Mouse (Mus musculus): Measurements from ENCODE around the gene Epb41l5.

The Epb41l5 gene

DNA sequence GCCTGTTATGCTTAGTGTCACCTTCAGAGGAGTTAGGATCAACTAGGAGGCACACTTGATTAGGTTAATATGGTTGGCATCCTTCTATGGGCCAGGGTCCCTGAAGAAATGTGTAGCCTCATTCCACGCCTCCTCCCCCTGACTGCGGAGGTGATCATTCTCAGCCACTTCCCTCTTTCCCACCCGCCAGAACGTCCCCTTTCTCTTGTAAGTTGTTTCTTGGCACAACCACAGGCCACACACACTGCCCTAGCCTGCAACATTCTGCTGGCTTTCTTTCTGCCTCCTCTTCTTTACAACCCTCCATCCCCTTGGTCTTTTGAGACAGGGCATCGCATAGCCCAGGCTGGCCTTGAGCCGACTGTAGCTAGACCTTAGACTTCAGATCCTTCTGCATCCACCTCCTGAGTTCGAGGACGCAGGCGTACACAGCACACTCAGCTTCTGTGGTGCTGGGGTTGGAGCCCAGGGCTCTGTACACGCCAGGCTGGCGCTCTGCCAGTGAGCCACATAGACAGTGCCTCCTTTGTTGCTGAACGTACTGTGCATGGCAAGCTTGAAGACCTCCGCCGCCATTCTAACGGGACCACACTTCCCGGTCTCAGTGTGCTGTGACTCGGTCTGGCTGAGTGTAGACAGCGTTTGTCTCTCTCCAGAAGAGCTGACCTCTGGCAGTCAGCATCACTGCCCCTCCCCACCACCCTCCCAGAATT is 115.6 kb downstream of the Epb41l5 start:
- no peak for DNase-seq (ENCODE audit: low read depth, low spot score)

DNA sequence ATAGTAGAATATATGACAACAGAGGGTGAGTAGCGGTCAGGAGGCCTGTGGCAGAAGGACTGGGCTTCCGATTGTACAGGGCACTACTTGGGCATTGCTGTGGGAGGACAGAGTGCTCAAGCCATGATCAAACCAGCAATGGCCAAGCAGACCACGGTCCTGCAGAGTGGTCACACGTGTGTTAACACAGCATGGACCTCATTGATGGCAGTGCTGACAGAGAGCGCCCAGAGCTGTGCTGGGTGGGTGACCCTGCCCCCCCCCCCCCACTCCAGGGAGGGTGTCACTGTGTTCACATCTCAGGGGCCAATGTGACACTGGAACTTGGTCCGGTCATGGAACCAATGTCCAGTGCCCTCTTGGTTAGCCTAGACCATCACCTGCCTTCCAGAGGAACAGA is 116.6 kb downstream of the Epb41l5 start:
- DNase-seq (ENCODE audit: low read depth, low spot score): no peak

DNA sequence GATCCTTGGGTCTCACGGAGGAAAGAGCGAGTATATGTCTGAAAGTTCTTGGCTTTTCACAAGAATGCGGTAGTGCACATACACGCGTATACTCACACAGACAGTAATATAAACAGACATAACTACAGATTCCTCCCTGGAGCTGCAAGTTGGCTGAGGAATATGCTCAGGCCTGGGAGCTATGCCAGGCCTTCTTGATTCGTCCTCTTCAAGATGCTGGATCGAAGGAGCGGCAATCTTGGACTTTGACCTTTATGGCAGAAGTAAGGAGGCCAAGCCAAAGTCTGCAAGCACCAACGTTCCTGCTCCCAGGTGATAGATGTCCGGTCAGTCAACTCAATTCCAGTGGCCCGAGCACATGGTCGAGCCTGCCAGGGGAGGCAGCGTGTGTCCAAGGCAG is 117.9 kb downstream of the Epb41l5 start:
- no peak for DNase-seq (ENCODE audit: low read depth, low spot score)

DNA sequence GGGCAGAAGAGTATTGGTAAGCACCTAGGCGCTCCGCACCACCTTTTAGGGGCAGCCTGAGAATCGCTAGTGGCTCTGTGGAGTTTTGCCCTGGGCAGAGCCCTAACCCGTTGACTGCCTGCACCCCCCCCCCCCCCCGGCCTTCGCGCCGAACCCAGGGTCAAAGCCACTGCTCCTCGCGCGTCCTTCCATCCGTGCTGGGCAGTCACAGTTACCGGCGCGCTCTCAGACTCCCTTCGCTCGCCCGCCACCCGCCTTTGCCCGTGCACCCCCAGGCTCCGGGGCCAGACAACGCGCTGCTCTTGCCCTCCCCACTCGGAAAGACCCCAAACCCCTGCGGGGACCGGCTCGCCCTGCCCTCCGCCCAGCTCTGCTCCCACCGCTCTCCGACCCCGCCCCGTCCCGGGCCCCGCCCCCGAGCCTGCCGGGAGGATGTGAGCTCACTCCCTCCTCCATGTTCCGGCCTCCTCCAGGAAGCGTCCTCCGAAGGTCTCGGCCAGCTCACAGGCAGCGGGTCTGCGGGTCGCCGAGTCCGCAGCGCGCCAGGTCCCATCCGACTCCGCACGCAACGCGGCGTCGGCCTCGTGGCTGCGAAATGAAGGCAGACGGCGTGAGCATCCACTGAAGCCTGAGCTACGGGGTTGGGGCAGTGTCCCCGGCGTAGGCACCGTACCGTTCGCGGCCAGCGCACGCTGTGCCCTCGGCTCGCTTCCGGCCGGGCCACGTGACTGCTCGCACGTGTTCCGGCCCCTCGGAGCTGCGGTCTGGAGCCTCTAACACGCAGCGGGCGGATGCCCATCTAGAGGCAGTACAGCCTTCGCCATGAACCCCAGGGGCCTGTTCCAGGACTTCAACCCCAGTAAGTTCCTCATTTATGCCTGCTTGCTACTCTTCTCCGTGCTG is 122.9 kb downstream of the Epb41l5 start, which contains the start of gene Tmem185b:
Gene Tmem185b (plus strand): TSS at position 472 of the 903 bp plus-strand sequence.
- DNase-seq (ENCODE audit: low read depth, low spot score): peak; percentile 79

DNA sequence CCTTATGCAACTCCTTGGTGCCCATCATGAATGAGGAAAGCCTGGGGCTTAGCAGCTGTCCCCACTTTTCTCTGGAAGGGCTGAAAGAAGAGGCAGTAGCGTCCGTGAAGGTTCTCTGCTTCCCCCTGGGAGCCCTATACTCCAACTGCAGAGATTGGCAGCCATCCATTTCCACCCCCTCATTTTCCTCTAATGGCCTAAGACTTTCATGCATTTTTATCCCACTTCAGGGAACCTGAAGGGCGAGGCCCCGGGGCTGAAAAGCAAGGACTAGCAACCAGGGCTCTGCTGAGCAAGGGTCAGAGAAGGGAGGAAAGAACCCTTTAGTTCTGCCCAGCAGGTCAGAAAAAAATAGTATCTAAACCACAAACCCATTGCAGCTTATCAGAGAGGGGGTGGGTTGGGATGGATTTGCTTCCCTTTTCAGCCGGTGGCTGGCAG is 123.8 kb downstream of the Epb41l5 start:
- DNase-seq (ENCODE audit: low read depth, low spot score): no peak

DNA sequence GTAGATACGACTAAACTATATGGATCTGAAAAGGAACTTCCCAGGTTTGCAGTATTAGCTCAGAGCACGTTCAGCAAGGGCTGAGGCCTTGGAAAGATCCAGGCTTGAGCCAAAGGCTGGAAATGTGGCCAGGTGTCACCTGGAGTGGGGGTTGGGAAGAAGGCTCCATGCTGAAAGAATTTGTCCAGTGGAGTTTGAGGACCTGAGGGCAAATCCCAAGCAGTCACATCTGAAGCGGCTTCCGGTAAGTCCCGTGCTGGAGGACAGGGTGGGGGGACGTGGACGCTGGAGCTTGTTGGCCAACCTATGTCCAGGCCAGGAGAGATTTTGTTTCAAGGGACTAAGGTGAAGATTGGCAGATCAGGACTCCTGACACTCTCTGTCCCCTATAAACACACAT is 125.0 kb downstream of the Epb41l5 start:
- no peak for DNase-seq (ENCODE audit: low read depth, low spot score)

DNA sequence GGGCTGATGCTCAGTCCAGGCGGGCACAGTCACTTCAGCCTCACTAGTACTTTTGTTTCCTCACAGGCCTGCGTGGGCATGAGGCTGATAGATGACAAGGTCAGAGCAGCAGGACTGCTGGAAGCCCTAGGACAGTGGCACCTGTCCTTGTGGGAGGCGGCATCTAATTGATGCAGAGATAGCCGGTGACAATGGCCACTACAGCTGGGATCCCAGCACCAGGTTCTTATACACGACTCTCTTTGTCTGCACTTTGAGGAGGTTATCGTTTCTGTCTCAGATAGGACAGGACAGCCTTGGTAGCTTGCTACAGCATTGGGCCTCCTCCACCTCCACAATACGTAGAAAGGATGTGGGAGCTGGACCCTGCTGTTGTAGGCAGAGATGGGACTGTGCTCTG is 125.4 kb downstream of the Epb41l5 start:
- no peak for DNase-seq (ENCODE audit: low read depth, low spot score)

DNA sequence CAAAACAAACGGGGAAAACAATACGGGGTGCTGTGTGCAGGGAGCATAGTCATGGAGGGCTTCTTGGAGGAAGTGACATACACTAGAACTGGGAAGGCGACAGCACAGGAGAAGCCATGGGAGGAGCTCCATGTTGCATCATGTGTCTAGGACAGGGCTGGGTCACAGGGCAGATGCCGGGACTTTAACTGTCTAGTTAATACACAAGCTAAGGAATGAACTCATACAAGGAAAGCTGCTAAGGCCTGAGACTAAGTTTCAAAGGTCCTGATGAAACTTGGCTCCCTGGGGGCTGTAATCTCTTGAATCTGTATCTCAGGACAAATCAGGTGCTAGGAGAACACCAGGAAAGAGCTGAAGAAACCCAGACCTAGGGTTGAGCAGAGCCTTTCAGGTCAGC is 126.1 kb downstream of the Epb41l5 start:
- DNase-seq (ENCODE audit: low read depth, low spot score): no peak

DNA sequence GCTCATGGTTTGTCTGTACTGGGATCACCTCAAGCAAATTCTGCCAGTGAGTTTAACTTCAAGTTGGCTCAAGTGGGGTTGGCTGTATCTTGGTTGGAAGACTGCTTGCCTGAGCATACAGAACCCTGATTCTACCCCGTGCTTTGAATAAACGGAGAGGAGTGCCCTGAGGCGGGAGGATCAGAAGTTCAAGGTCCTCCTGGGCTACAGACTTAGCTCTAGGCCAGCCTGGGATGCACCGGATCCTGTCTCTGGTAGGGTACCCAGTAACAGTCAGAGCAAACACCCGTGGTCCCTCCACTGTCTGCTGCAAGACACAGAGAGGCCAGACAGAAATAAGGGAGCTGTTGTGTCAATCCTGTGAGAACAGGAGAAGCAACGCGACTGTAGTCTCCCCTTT is 127.1 kb downstream of the Epb41l5 start:
- no peak for DNase-seq (ENCODE audit: low read depth, low spot score)

DNA sequence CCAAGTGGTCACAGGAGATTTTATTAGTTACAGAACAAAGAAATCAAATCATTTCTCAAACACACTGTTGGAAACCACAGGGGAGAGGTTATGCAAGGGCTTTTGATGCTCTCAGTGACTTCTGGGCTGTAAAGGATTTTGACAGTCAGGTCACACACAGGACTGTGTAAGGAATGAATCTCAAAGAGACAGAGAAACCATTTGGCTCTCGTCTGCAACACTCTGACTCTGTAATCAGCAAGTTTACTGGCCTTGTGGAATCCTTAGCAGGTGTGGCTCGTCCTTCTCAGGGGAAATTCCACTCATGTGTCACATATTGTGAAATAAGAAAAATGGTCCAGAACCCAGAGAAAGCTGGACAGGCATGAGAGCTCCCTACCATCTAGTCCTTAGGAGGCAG is 127.8 kb downstream of the Epb41l5 start:
- DNase-seq (ENCODE audit: low read depth, low spot score): no peak

DNA sequence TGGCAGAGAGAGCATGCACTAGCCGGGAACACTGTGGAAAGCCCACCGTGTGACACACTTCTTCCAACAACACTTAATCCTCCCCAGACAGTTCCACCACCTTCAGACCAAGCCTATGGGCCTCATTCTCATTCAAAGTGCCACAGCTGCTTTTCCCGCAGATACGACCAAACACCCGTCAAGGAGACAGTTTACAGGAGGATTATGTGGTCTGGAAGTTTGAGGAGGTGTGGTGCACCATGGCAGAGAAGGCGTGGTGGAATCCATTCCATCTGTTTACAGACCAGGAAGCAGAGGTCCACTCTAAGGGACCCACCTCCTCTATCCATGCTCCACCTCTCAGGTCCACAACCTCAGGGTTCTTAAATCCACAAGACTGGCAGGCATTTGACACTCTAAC is 129.5 kb downstream of the Epb41l5 start:
- DNase-seq (ENCODE audit: low read depth, low spot score): no peak

DNA sequence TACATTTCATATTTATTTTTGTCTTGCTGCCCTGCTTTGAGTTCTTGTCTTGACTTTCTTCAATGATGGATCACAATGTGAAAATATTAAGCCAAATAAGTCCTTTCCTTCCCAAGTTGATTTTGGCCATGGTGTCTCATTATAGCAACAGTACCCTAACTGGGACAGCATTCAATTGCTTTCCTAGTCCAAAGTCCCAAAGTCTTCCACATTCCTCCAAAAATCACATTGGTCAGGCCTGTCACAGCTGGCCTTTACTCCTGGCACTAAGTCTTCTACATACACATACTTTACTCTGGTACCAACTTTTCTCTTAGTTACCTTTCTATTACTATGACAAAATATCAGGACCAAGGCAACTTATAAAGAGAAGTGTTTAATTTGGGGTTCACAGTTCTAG is 130.0 kb downstream of the Epb41l5 start:
- no peak for DNase-seq (ENCODE audit: low read depth, low spot score)

DNA sequence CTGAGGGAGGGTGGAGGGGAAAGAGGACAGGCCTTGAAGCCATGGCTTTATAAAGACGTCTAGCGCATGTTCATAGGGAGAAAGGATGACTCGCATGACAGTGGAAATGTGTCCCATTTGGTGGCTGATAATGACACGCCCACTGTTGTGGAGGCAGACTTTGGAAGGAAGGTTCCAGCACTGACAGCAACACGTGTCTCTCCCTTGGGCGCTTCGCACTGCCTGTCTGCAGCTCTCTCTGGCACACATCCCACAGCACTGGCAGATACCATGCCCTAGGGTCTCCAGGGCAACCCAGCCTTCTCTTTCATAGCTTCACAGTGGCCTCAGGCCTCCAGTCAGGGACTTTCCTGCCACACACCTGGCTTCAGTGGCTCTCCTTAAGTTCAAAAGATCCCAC is 130.7 kb downstream of the Epb41l5 start:
- no peak for DNase-seq (ENCODE audit: low read depth, low spot score)

DNA sequence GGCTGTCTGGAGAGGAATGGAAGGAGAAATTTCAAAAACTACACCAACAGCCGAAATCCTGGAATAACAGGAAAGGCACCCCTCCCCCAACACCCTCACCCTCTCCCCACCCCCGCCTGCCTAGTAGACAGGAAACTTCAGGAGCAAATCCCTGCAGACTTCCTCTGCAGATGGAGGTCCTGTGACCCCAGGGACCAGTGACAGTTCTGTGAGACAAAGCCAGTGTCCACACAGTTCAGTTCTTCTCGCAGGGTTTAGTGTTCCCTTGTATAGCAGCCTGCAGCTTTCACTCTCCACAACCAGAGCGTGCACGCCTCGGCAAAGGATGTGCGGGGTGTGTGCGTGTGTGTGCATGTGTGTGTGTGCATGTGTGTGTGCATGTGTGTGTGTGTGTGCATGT is 137.9 kb downstream of the Epb41l5 start:
- DNase-seq (ENCODE audit: low read depth, low spot score): no peak

DNA sequence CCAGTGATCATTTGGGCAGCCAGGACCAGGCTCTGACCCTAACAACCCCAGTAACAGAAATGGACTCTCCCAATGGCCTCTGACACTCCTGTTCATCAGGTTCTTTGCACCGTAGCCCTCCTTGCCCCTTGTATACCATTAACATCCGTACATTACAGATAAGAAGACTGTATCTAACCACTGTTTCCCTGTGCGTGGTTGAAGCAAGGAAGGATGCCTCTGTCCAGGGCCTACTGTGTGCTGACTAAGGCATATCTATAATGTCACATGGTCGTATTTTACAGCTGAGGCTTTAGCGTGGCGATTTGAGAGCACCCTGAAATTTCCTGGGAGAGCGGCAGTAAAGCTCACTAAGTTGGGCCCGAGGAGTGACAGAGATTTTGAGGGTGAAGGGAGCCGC is 138.4 kb downstream of the Epb41l5 start:
- no peak for DNase-seq (ENCODE audit: low read depth, low spot score)

DNA sequence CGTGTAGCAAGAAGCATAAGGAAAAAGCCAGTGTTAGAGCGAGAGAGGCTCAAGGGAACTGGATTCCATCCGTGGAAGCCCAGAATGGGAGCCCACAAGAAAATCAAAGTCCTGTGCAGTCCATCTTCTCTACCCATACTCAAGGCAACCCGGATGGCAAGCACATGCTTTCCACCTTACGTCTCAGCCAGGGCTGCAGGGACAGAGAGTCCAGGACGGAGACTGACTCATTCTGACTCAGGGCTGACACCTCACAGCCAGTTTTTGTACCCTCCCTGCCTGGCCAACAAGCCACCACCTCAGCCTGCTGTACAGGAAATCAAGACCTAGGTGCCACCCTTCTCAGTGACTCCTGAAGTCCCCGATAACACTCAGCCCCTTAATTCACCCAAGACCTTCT is 139.3 kb downstream of the Epb41l5 start:
- DNase-seq (ENCODE audit: low read depth, low spot score): no peak

DNA sequence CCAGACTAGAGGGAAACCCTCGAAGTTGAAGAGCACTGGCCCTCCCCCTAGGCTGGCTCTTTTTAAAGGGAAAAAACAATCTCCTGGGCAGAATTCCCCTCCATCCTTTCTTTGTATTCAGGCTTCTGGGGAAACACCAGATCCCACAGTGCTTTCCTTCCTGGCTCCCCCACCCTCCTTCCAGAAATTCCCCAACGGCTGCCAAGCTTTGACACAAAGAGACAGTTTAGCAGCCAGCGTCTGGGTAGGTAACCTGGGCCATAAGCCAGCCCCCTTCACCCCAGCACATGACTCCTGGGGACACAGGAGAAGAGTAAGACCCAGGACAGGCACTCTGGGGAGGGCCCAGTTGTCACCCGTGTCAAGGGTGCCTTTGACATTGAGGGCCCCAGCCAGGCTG is 140.3 kb downstream of the Epb41l5 start:
- no peak for DNase-seq (ENCODE audit: low read depth, low spot score)

DNA sequence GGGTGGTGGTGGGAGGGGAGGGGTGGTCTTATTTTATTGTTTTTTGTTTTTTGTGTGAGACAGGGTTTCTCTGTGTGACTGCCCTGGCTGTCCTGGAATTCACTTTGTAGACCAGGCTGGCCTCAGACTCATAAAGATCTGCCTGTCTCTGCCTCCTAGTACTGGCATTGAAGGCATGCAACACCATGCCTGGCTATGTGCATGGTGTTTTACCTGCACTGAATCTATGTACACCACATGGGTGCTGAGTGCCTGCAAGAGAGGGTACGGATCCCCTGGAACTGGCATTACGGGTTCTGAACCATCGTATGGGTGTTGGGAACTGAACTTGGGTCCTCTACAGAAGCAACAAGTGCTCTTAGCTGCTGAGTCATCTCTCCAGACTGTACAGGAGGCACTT is 142.8 kb downstream of the Epb41l5 start:
- DNase-seq (ENCODE audit: low read depth, low spot score): no peak

DNA sequence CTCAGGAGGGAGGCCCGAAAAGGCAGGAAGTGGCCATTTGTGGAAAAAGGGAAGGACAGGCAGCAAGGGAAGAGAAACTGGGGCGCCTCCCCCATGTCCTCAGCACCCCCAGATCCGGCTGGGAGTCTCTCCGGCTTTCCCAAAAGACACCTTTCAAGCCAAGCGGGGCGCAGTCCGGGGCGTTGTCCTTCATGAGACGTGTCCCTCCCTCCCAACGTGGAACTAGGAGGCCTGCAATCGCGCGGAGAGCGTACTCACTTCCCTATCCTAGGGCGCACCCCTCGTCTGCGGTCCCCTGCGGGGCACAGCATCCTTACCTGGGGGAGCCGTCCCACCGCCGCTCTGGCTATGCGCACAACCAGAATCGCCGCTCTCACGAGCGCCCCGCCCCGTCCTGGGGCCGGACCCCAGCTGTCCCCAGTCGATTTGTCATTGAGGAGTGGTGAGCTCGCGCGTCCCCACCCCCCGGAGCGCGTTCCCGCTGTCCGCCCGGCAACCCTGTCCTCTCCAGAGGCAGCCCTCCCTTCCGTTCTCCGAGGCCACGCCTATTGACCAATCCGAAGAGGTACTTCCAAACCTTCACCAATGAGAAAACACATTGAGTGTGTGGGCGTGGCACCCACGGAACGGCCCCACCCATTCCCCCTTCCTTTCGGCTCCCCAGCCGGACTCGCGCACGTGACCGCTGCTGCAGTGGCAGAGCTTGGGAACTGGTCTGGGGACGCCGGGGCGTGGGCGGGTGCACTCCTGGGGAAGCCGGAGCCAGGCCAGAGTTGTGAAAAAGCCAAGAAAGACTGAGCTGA is 144.3 kb downstream of the Epb41l5 start, which contains the start of gene Ralb:
Gene Ralb (minus strand): TSS at position 535 of the 803 bp plus-strand sequence.
- peak; percentile 95 for DNase-seq (ENCODE audit: low read depth, low spot score)

DNA sequence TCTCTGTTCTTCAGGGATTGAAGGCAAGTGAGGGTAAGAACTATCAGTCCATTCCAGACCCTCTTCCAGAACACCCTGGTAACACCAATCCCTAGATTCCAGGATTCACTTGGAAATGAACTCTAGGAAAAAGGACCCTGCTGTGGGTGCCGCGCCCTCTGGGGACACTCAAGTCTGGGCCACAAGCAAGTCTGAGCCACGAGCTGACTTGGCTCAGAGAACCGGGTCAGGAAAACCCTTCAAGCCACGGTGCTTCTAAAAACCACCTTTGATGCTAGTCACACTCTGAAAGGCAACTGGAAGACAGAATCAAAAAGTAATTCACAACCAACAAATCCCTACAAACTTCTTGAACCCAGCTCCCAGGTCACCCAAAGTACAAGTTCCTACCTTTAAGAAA is 145.0 kb downstream of the Epb41l5 start:
- DNase-seq (ENCODE audit: low read depth, low spot score): no peak

DNA sequence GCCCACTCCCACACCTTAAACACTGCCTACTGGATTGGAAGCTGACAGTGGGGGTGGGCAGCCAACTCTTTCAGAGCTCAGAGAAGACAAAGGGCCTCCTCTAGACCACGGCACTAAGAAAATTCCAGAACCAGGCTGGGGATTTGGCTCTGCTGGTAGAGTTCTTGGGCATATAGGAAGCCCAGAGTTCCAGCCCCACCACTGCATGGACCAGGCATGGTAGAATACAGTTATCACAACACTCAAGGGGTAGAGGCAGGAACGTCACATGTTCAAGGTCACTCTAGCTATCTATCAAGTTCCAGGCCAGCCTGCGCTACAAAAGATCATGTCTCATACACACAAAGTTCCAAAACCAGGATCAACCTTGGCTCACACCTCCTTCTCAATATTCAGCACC is 145.6 kb downstream of the Epb41l5 start:
- no peak for DNase-seq (ENCODE audit: low read depth, low spot score)

DNA sequence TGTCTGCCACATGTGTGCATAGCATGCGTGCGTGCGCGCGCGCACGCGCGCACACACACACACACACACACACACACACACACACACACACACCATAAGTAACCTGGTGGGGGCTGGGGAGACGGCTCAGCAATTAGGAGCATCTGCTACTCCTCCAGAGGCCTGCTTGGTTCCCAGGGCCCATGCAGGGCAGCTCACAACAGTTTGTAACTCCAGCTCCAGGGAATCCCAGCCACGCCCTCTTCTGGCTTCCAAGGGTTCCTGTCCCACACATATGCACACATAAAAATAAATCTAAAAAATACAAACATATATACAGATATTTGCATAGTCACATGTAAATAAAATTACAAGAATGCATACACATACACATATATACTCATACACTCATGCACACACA is 146.1 kb downstream of the Epb41l5 start:
- no peak for DNase-seq (ENCODE audit: low read depth, low spot score)
